Mouse (Mus musculus): ENCODE results near the gene Lce1b.

Lce1b gene

DNA sequence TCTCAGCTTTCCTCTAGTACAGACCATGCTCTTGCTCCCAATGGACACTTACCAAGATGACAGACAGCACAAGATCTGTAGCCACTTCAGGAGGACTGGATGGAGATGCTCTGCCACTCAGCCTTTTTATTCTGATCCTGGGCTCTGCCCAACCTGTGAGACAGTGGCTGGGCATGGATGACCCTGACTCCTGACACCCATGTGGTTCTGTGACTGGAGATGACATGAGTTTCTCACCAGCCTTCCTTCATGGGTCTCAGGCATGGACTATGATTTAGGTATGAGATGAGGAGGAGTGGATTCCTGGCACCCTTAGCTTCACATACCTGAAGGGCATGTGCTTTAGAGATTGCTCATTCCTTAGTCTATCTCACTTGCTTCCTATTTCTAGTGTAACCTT, at the start of gene Lce1b:
Lce1b (minus strand) TSS at position 101 of the 400 bp plus-strand sequence.
- no peak for DNase-seq

DNA sequence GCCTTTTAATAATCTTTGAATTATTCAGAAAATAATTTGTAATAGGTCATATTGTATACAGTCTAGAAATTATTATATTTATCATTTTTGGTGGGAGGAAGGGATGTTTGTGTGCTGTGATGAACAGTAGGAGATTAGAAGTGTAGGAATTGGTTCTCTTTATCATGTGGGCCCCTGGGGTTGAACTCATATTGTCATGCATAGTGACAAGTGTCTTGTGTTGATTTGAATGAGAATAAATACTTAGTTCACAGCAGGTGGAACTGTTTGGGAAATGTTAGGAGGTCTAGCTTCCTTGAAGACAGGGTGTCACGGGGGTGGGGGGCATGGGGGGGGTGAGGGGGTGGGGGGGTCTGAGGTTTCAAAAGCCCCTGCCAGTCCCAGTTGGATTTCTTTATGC, 37.9 kb upstream of the Lce1b start:
- no peak for DNase-seq

- no peak for DNase-seq
Observed at GRCm38 (mm10) chr3:92691688-92692087, 35.0 kb upstream of the Lce1b start.

- peak; percentile 23 for DNase-seq
Observed at GRCm38 (mm10) chr3:92689154-92689553, 32.4 kb upstream of the Lce1b start.

DNA sequence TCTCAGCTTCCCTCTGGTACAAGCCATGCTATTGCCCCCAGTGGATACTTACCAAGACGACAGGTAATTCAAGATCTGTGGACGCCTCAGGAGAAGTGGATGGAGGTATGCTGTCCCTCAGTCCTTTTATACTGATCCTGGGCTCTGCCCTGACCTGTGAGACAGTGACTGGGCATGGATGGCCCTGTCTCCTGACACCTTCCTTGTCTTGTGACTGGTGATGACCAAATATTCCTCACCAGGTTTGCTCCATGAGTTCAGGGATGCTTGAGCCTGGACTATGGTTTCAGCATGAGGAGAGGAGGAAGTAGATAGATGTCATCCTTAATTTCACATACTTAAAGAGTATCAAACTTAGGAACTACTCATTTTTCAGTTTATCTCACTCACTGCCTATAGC, 30.4 kb upstream of the Lce1b start, which contains the start of gene Lce1d:
Lce1d (minus strand) TSS at position 101 of the 400 bp plus-strand sequence.
- no peak for DNase-seq

GRCm38 (mm10) chr3:92678947-92679346, 22.2 kb upstream of the Lce1b start, which contains the start of gene Lce1c:
Gene Lce1c, plus strand, starts transcription at chr3:92679247.
- no peak for DNase-seq

DNA sequence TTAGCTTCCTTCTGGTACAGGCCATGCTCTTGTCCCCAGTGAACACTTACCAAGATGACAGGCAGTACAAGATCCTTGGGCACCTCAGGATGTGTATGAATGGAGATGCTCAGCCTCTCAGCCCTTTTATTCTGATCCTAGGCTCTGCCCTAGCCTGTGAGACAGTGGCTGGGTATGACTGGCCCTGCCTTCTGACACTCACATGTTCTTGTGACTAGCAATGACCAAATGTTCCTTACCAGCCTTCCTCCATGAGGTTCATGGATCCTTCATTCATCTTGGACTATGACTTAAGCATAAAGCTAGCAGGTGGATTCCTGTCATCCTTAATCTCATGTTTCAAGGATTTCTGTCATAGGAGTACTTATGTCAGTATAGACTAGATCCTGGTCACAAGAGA, 13.5 kb upstream of the Lce1b start, which contains the start of gene Lce1a2:
Lce1a2 (minus strand) TSS at position 101 of the 400 bp plus-strand sequence.
- DNase-seq: no peak

- DNase-seq: no peak
Observed at GRCm38 (mm10) chr3:92648207-92648606, 8.5 kb downstream of the Lce1b start, which contains the start of gene Lce1a1. Gene Lce1a1, minus strand, starts transcription at chr3:92648307.

DNA sequence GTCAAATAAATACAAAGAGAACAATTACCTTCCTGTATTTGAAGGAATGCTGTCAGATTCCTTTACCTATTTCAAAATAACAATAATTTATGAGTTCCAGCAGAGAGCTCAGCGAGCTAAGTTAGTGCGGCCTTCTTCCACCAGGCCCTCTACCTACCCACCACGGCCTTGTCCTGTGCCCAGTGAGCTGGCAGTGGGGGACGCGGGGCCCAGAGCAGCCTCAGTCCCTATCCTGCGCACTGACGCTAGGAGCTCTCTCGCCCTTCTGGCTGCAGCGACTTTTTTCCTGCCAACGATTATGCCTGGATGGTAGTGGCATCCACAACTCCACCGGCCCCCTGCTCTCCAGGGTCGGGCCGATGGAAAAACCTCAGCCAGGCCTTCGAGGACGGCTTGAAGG, 16.9 kb downstream of the Lce1b start:
- no peak for DNase-seq

GRCm38 (mm10) chr3:92638653-92638991, 18.1 kb downstream of the Lce1b start:
- no peak for DNase-seq

DNA sequence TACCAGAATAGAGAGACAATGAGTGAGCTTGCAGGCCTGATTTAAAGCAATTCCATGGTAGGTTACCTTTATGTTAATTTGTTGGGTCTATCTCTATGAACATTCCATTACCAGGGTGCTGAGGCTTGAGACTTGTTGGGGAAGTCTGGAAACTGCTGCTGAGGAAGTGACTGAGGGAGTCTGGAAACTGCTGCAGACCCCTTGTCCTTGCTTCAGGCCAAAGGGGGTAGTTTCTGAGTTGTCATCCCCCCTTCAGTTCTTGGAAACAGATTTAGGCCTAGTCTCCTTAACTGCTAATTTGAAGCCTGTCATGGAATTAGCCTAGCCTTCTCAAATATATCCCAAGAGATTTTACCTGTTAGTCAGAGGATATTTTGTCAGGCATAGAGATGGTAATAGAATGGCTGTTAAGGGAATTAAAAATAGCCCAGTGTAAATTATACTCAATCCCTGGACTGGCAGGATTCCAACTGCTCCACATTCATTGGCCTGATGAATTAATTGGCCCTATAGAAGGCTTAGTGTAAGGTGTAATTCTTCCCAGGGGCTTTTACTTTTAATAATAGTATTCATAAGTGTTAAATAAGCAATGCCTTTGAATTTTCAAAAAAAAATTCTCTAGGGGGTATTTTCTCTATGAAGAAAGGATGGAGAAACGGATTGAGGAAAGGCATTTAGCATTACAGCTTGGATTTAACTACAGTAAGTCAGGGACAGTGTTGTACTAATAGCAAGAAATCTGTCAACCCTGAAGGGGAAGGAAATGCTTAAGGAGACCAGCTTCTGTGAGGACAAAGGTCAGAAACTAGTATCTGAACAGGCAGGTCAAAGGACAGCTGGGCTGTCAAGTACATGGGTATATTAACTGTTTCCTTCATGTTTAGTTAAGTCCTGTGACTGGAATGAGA, 18.7 kb downstream of the Lce1b start:
- DNase-seq: no peak

- no peak for DNase-seq
Observed at GRCm38 (mm10) chr3:92621560-92621959, 35.2 kb downstream of the Lce1b start, which contains the start of gene Lce6a. Gene Lce6a, minus strand, starts transcription at chr3:92621660.

- DNase-seq: no peak
Observed at GRCm38 (mm10) chr3:92609804-92610203, 46.9 kb downstream of the Lce1b start.

DNA sequence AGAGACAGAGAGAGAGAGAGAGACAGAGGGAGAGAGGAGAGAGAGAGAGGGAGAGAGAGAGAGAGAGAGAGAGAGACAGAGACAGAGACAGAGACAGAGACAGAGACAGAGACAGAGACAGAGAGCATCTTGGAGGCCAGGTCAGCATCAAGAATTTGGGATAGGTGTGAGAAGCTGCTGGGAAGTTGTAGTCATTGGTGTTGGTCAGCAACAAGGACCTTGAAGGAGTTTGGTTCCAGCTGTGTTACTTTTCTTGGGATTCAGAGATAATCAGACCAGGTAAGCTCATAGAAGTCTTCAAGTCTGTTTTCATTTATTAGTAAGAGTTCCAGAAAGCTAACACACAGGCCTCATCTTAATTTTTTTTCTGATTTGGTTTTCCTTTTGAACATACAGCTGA, 49.3 kb downstream of the Lce1b start, which contains the start of gene 2210017I01Rik:
2210017I01Rik (minus strand) TSS at position 101 of the 400 bp plus-strand sequence.
- DNase-seq: no peak
